Mouse (Mus musculus) left cerebral cortex, postnatal 36 days (tissue): Measurements from ENCODE around the gene Gamt. TPM values are rescaled to one million over a fixed set of nuclear protein-coding genes. Genes with fewer than 3 reads are reported as not detected.

Source experiments
- DNase-seq, 2 experiments: peaks; one replicate each; pipeline ENCODE4 v3.0.0; 2021 to 2022; ENCODE audit warnings: low spot score in 2 of 2, mixed read lengths in 1 of 2
- intact Hi-C: fragments of 180-260 bp; cut with DNase I; formaldehyde crosslinking; loops from one replicate; pipeline ENCODE4 v1.15.1; 2025
- total RNA-seq, 2 experiments: library from RNA; stranded (reverse); gene quantifications; 2 replicates each; pipeline ENCODE4 v1.2.3; 2021

The Gamt gene
- total RNA-seq, result 10 to 100 TPM; 22.5 to 43.9 TPM

GRCm38 (mm10) chr10:80260642-80261584 is at the start of gene Gamt, which contains the start of gene Dazap1:
Gene Gamt (minus strand): TSS chr10:80261012.
Gene Dazap1 (plus strand): TSS chr10:80261486.
- intact Hi-C loops, result no loop called here
- DNase-seq, result peak; percentile 89 to 90

- intact Hi-C loops, result no loop called here
- DNase-seq, result no peak
Measured at GRCm38 (mm10) chr10:80304862-80305261, 44.0 kb upstream of the Gamt start.

GRCm38 (mm10) chr10:80304458-80304857 is 43.6 kb upstream of the Gamt start:
- no peak for DNase-seq
- intact Hi-C loops, result no loop called here

GRCm38 (mm10) chr10:80302471-80302881 is 41.7 kb upstream of the Gamt start:
- intact Hi-C loops, result no loop called here
- DNase-seq, result peak in 1 of 2 experiments; percentile 48

GRCm38 (mm10) chr10:80302082-80302355 is 41.2 kb upstream of the Gamt start:
- intact Hi-C loops, result no loop called here
- no peak for DNase-seq

GRCm38 (mm10) chr10:80301256-80302081 is 40.7 kb upstream of the Gamt start:
- intact Hi-C loops, result no loop called here
- DNase-seq, result no peak

GRCm38 (mm10) chr10:80300672-80301181 is 39.9 kb upstream of the Gamt start:
- DNase-seq, result no peak
- intact Hi-C loops, result no loop called here

- intact Hi-C loops, result no loop called here
- DNase-seq, result no peak
Measured at GRCm38 (mm10) chr10:80299824-80300223, 39.0 kb upstream of the Gamt start.

- no peak for DNase-seq
- intact Hi-C loops, result no loop called here
Measured at GRCm38 (mm10) chr10:80299301-80299700, 38.5 kb upstream of the Gamt start.

GRCm38 (mm10) chr10:80298571-80299281 is 37.9 kb upstream of the Gamt start:
- intact Hi-C loops, result no loop called here
- DNase-seq, result peak; percentile 90 to 93

GRCm38 (mm10) chr10:80297526-80298133 is 36.8 kb upstream of the Gamt start:
- intact Hi-C loops, result no loop called here
- DNase-seq, result no peak

- peak in 1 of 2 experiments; percentile 14 for DNase-seq
- intact Hi-C loops, result no loop called here
Measured at GRCm38 (mm10) chr10:80296824-80297223, 36.0 kb upstream of the Gamt start.

- intact Hi-C loops, result no loop called here
- DNase-seq, result peak; percentile 81
Measured at GRCm38 (mm10) chr10:80295618-80296425, 35.0 kb upstream of the Gamt start, which contains the start of gene Apc2. Gene Apc2 (plus strand): TSS chr10:80295977.

GRCm38 (mm10) chr10:80294788-80295303 is 34.0 kb upstream of the Gamt start:
- no peak for DNase-seq
- intact Hi-C loops, result no loop called here

- DNase-seq, result no peak
- intact Hi-C loops, result no loop called here
Measured at GRCm38 (mm10) chr10:80294311-80294710, 33.5 kb upstream of the Gamt start.

GRCm38 (mm10) chr10:80293325-80293724 is 32.5 kb upstream of the Gamt start:
- DNase-seq, result no peak
- intact Hi-C loops, result no loop called here

GRCm38 (mm10) chr10:80292251-80293146 is 31.7 kb upstream of the Gamt start, which contains the start of gene Rps15:
Gene Rps15 (plus strand): TSS chr10:80292453.
- peak; percentile 92 for DNase-seq
- intact Hi-C loops, result no loop called here
